Mouse (Mus musculus): ENCODE measurements at regions not wholly inside any gene's neighbourhood (a gene's known extent, or its start where the extent isn't known, plus 50 kb on each side); places are given as distances from the start of the nearest gene placed in this dataset.

DNA sequence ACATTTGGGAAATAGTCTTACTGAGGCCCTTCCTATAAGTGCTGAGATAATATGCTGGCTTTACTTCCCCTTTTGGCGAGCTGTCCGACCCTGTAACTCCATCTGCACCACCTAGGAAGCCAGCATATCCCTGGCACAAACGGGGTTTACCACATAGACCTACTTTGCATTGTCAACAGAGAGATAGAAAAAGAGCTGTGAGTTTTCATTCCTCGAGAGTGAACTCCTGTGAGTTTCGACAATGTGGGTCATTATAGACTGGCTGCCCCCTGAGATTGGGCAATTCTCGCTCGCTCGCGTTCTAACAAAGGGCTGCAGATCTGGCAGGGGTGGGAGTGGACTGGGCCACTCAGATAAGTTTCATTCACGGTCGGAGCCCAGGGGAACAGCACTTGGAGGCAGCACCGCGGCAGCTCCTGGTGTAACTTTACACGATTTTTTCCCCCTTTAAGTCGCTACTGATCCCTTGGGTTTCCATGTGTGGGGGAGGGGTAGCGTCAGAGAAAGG lies 98.3 kb upstream of the Adgrl2 start:
- TF ChIP-seq CTCF (conservative IDR thresholded peaks at IDR 0.05; ENCODE audit: low read length) (no peak), POU5F1 (IDR thresholded peaks at IDR 0.05; ENCODE audit: borderline replicate concordance, low read length) (no peak)
